Mouse (Mus musculus): ENCODE measurements around the gene Gpd1l. TPM values are rescaled to one million over a fixed set of nuclear protein-coding genes. Genes with fewer than 3 reads are reported as not detected.

Gene Gpd1l
- polyA plus RNA-seq, 1 experiment from 2014 or later = 19.5 TPM

GRCm38 (mm10) chr9:114960043-114960789 is 26.4 kb upstream of the Gpd1l start:
- Histone ChIP-seq H3K27ac (ENCODE audit: low read length) (no peak overlapping the region), H3K4me1 (ENCODE audit: control insufficient read depth, insufficient read depth, low read length) (no peaks in the 10 kb centered on the region), H3K4me2 (ENCODE audit: low read depth, low read length) (no peak overlapping the region), H3K36me3 (ENCODE audit: control insufficient read depth, insufficient read depth) (no peaks in the 10 kb centered on the region), H3K27me3 (ENCODE audit: control insufficient read depth, insufficient read depth, low read length) (no peaks in the 10 kb centered on the region), H3K4me3 (ENCODE audit: low read length) (no peak overlapping the region), H3K9me3 (replicated peaks; ENCODE audit: control insufficient read depth, low read length) (peaks cover 5% of the 10 kb centered on the region), H3K9ac (ENCODE audit: low read length) (no peak overlapping the region)
- ATAC-seq (replicated peaks; ENCODE audit: extremely low read depth, insufficient read depth, low FRiP score) = no peak
- 60% methylated on average over 4 of the region's 4 CpGs for WGBS

- Histone ChIP-seq H3K27me3 (ENCODE audit: control insufficient read depth, insufficient read depth, low read length) (no peaks in the 10 kb centered on the region), H3K4me3 (ENCODE audit: low read length) (no peak overlapping the region), H3K9me3 (replicated peaks; ENCODE audit: control insufficient read depth, low read length) (peaks cover 3% of the 10 kb centered on the region), H3K27ac (ENCODE audit: low read length) (no peak overlapping the region), H3K36me3 (ENCODE audit: control insufficient read depth, insufficient read depth) (no peaks in the 10 kb centered on the region), H3K9ac (ENCODE audit: low read length) (no peak overlapping the region), H3K4me2 (ENCODE audit: low read depth, low read length) (no peak overlapping the region), H3K4me1 (ENCODE audit: control insufficient read depth, insufficient read depth, low read length) (no peaks in the 10 kb centered on the region)
- 37% methylated on average over 5 of the region's 5 CpGs for WGBS
- ATAC-seq (replicated peaks; ENCODE audit: extremely low read depth, insufficient read depth, low FRiP score) = no peak
Observed at GRCm38 (mm10) chr9:114956945-114957344, 23.2 kb upstream of the Gpd1l start.

DNA sequence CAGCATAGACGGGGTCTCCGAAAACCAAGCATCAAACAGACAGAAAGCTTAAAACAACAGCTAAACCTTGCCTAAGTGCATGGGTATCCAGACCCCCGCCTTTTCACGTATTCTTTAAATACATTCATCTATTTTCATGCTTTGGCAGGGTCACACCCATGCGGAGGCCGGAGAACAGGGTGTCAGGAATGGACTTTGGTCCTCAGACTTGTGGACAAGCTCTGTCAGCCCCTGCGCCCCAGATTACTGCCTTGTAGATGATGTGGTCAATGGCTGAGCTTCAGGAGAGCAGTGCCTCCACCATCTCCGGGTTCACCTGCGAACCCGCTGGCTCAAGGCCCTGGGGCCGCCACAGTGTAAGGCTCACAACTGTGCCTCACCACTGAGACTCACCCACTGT is 21.6 kb upstream of the Gpd1l start:
- WGBS = 90% methylated on average over 11 of the region's 11 CpGs
- no peak for ATAC-seq (replicated peaks; ENCODE audit: extremely low read depth, insufficient read depth, low FRiP score)
- no peak overlapping the region for H3K27ac ChIP-seq (ENCODE audit: low read length)

DNA sequence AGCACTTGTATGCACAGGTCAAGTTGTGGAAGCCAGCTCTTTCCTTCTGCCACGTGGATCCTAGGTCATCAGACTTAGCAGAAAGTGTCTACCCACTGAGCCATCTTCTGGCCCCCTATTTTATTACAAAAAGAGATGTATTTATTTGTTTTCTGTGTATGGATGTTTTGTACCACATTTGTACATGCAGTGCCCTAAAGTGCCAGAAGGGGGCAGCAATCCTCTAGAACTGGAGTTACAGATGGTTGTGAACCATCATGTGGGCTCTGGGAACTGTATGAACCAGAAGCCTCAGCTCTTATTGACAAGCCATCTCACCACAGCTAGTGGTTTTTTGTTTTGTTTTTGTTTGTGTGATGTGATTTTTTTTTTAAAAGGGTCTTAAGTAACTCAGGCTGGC is 19.1 kb upstream of the Gpd1l start:
- no peak for ATAC-seq (replicated peaks; ENCODE audit: extremely low read depth, insufficient read depth, low FRiP score)
- Histone ChIP-seq H3K4me3 (ENCODE audit: low read length) (no peak overlapping the region), H3K9ac (ENCODE audit: low read length) (no peak overlapping the region), H3K4me2 (ENCODE audit: low read depth, low read length) (no peak overlapping the region), H3K27me3 (ENCODE audit: control insufficient read depth, insufficient read depth, low read length) (no peaks in the 10 kb centered on the region), H3K36me3 (ENCODE audit: control insufficient read depth, insufficient read depth) (no peaks in the 10 kb centered on the region), H3K4me1 (ENCODE audit: control insufficient read depth, insufficient read depth, low read length) (peaks cover 6% of the 10 kb centered on the region), H3K9me3 (replicated peaks; ENCODE audit: control insufficient read depth, low read length) (peaks cover 3% of the 10 kb centered on the region; the same call in 1 of the 2 replicates), H3K27ac (ENCODE audit: low read length) (no peak overlapping the region)
- WGBS = 45% methylated on average over 1 of the region's 1 CpGs

More for the DNA sequence above, 21.6 kb upstream of the Gpd1l start:
- Histone ChIP-seq H3K4me2 (ENCODE audit: low read depth, low read length) (no peak overlapping the region), H3K9ac (ENCODE audit: low read length) (no peak overlapping the region), H3K4me3 (ENCODE audit: low read length) (no peak overlapping the region), H3K27me3 (ENCODE audit: control insufficient read depth, insufficient read depth, low read length) (no peaks in the 10 kb centered on the region), H3K9me3 (replicated peaks; ENCODE audit: control insufficient read depth, low read length) (peaks cover 3% of the 10 kb centered on the region; the same call in 1 of the 2 replicates), H3K4me1 (ENCODE audit: control insufficient read depth, insufficient read depth, low read length) (no peaks in the 10 kb centered on the region), H3K36me3 (ENCODE audit: control insufficient read depth, insufficient read depth) (no peaks in the 10 kb centered on the region)

DNA sequence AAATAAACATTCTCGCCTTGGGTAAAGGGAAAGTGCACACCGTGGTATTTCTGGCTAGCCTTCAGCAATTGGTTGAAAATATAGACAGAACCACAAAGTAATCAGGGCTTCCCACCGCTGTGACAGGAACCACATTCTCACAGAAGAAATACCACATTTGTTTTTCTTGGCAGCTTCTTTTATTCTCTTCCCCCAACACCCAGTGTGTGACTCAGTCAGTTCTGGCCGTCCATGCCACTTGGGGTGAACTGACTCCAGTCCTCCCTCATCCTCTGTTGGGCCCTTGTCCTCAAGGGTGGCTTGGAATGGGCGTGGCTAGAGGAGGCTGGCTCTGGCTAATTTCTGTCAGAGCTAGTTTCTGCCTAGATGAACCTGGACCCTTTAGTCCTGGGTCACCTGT is 14.6 kb upstream of the Gpd1l start:
- peak overlapping the region; percentile 26; the same call in 1 of the 2 replicates for H3K27ac ChIP-seq (ENCODE audit: low read length)
- no peaks in the 10 kb centered on the region for H3K36me3 ChIP-seq (ENCODE audit: control insufficient read depth, insufficient read depth)
- WGBS = 35% methylated on average over 5 of the region's 5 CpGs
- 0 out of 2 replicates have a peak, but pooled peaks have one; percentile 60 for ATAC-seq (replicated peaks; ENCODE audit: extremely low read depth, insufficient read depth, low FRiP score)
- H3K4me3 ChIP-seq (ENCODE audit: low read length) = no peak overlapping the region
- no peaks in the 10 kb centered on the region for H3K27me3 ChIP-seq (ENCODE audit: control insufficient read depth, insufficient read depth, low read length)
- peaks cover 6% of the 10 kb centered on the region for H3K4me1 ChIP-seq (ENCODE audit: control insufficient read depth, insufficient read depth, low read length)
- H3K9ac ChIP-seq (ENCODE audit: low read length) = no peak overlapping the region
- H3K9me3 ChIP-seq (replicated peaks; ENCODE audit: control insufficient read depth, low read length) = peaks cover 3% of the 10 kb centered on the region; the same call in 1 of the 2 replicates
- no peak overlapping the region for H3K4me2 ChIP-seq (ENCODE audit: low read depth, low read length)

- H3K4me2 ChIP-seq (ENCODE audit: low read depth, low read length) = no peak overlapping the region
- peaks cover 6% of the 10 kb centered on the region for H3K4me1 ChIP-seq (ENCODE audit: control insufficient read depth, insufficient read depth, low read length)
- no peaks in the 10 kb centered on the region for H3K36me3 ChIP-seq (ENCODE audit: control insufficient read depth, insufficient read depth)
- ATAC-seq (replicated peaks; ENCODE audit: extremely low read depth, insufficient read depth, low FRiP score) = no peak
- no peak overlapping the region for H3K27ac ChIP-seq (ENCODE audit: low read length)
- no peaks in the 10 kb centered on the region for H3K9me3 ChIP-seq (replicated peaks; ENCODE audit: control insufficient read depth, low read length)
- H3K27me3 ChIP-seq (ENCODE audit: control insufficient read depth, insufficient read depth, low read length) = no peaks in the 10 kb centered on the region
- no peak overlapping the region for H3K4me3 ChIP-seq (ENCODE audit: low read length)
- 86% methylated on average over 6 of the region's 6 CpGs for WGBS
- no peak overlapping the region for H3K9ac ChIP-seq (ENCODE audit: low read length)
Observed at GRCm38 (mm10) chr9:114945576-114945975, 11.8 kb upstream of the Gpd1l start.

DNA sequence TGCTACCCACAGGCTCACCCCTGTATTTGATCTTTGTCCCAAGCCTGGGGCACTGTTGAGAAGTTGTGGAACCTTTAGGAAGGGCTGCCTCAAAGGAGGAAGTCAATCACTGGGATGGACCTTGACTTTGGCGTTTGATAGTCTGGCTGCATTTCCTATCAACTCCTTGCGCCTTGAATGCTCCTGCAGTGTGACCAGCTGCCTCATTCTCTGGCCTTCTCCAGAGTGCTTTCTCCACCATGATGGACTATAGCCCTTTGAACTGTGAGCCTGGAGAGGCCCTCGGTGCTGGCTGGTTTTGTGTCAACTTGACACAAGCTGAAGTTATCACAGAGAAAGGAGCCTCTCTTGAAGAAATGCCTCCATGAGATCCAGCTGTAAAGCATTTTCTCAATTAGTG is 10.9 kb upstream of the Gpd1l start:
- no peak overlapping the region for H3K4me2 ChIP-seq (ENCODE audit: low read depth, low read length)
- H3K27me3 ChIP-seq (ENCODE audit: control insufficient read depth, insufficient read depth, low read length) = no peaks in the 10 kb centered on the region
- H3K27ac ChIP-seq (ENCODE audit: low read length) = no peak overlapping the region
- 77% methylated on average over 3 of the region's 3 CpGs for WGBS
- H3K4me3 ChIP-seq (ENCODE audit: low read length) = no peak overlapping the region
- ATAC-seq (replicated peaks; ENCODE audit: extremely low read depth, insufficient read depth, low FRiP score) = no peak
- H3K36me3 ChIP-seq (ENCODE audit: control insufficient read depth, insufficient read depth) = no peaks in the 10 kb centered on the region
- H3K4me1 ChIP-seq (ENCODE audit: control insufficient read depth, insufficient read depth, low read length) = peaks cover 6% of the 10 kb centered on the region
- no peak overlapping the region for H3K9ac ChIP-seq (ENCODE audit: low read length)
- no peaks in the 10 kb centered on the region for H3K9me3 ChIP-seq (replicated peaks; ENCODE audit: control insufficient read depth, low read length)

DNA sequence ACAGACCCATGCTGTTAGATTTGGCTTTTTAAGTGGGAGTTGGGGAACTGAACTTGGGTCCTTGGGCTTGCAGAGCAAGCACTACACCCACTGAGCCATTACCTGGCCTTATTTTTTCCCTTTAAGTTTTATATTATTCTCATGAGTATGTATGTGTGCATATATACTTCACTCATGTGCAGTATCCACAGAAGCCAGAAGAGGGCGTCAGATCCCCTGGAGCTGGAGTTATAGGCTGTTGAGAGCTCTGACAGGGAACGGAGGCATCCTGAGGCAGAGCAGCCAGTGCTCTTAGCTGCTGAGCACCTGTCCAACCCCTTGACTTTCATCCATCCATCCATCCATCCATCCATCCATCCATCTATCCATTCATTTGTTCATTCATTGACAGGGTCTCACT is 2.9 kb upstream of the Gpd1l start:
- Histone ChIP-seq H3K4me3 (ENCODE audit: low read length) (no peak overlapping the region), H3K9ac (ENCODE audit: low read length) (no peak overlapping the region), H3K9me3 (replicated peaks; ENCODE audit: control insufficient read depth, low read length) (no peaks in the 10 kb centered on the region), H3K4me1 (ENCODE audit: control insufficient read depth, insufficient read depth, low read length) (peaks cover 7% of the 10 kb centered on the region), H3K4me2 (ENCODE audit: low read depth, low read length) (no peak overlapping the region), H3K27me3 (ENCODE audit: control insufficient read depth, insufficient read depth, low read length) (no peaks in the 10 kb centered on the region), H3K36me3 (ENCODE audit: control insufficient read depth, insufficient read depth) (no peaks in the 10 kb centered on the region), H3K27ac (ENCODE audit: low read length) (no peak overlapping the region)
- ATAC-seq (replicated peaks; ENCODE audit: extremely low read depth, insufficient read depth, low FRiP score) = no peak
- WGBS = 65% methylated on average over 2 of the region's 2 CpGs

- Histone ChIP-seq H3K9ac (ENCODE audit: low read length) (no peak overlapping the region), H3K9me3 (replicated peaks; ENCODE audit: control insufficient read depth, low read length) (no peaks in the 10 kb centered on the region), H3K4me2 (ENCODE audit: low read depth, low read length) (no peak overlapping the region), H3K4me1 (ENCODE audit: control insufficient read depth, insufficient read depth, low read length) (peaks cover 7% of the 10 kb centered on the region), H3K4me3 (ENCODE audit: low read length) (no peak overlapping the region), H3K27me3 (ENCODE audit: control insufficient read depth, insufficient read depth, low read length) (no peaks in the 10 kb centered on the region), H3K27ac (ENCODE audit: low read length) (no peak overlapping the region), H3K36me3 (ENCODE audit: control insufficient read depth, insufficient read depth) (no peaks in the 10 kb centered on the region)
- WGBS = 78% methylated on average over 4 of the region's 4 CpGs
- no peak for ATAC-seq (replicated peaks; ENCODE audit: extremely low read depth, insufficient read depth, low FRiP score)
Observed at GRCm38 (mm10) chr9:114935321-114935720, 1.5 kb upstream of the Gpd1l start.

Data from heart, embryonic 16.5 days (tissue).